Mouse (Mus musculus) heart, embryonic 11.5 days (tissue): ENCODE data around the gene Scarf1. TPM values are rescaled to one million over a fixed set of nuclear protein-coding genes. Genes with fewer than 3 reads are reported as not detected.

Experiments
- ATAC-seq: fragments of 200-750 bp; cut with Nextera tagmentation; replicated peaks from 2 replicates; pipeline ENCODE4 v1.8.0; 2017; ENCODE audit warnings: moderate library complexity; ENCODE audit not compliant: insufficient number of reproducible peaks, low FRiP score, low TSS enrichment
- H3K27ac ChIP-seq: fragments of 300-500 bp; sonication (generic); 2 replicates; pipeline ENCODE4 v1.5.1; 2014; ENCODE audit warnings: mild to moderate bottlenecking, low read depth, low read length
- H3K27me3 ChIP-seq: fragments of 300-500 bp; sonication (generic); 2 replicates; pipeline ENCODE4 v1.6.1; 2014; ENCODE audit warnings: mild to moderate bottlenecking, low read length, mixed read lengths; ENCODE audit not compliant: control insufficient read depth, insufficient read depth
- H3K36me3 ChIP-seq: fragments of 300-500 bp; sonication (generic); 2 replicates; pipeline ENCODE4 v1.6.1; 2014; ENCODE audit warnings: mild to moderate bottlenecking, low read length, moderate library complexity, mixed read lengths; ENCODE audit not compliant: control insufficient read depth, insufficient read depth
- H3K4me1 ChIP-seq: fragments of 300-500 bp; sonication (generic); 2 replicates; pipeline ENCODE4 v1.6.1; 2014; ENCODE audit warnings: low read length; ENCODE audit not compliant: control insufficient read depth, insufficient read depth
- H3K4me2 ChIP-seq: fragments of 300-500 bp; sonication (generic); 2 replicates; pipeline ENCODE4 v1.6.1; 2014; ENCODE audit warnings: mild to moderate bottlenecking, moderate library complexity
- H3K4me3 ChIP-seq: fragments of 300-500 bp; sonication (generic); 2 replicates; pipeline ENCODE4 v1.5.1; 2014; ENCODE audit warnings: low read depth, low read length
- H3K9ac ChIP-seq: fragments of 300-500 bp; sonication (generic); 2 replicates; pipeline ENCODE4 v1.6.1; 2014; ENCODE audit warnings: mild to moderate bottlenecking, low read depth, low read length, moderate library complexity
- H3K9me3 ChIP-seq: fragments of 300-500 bp; sonication (generic); replicated peaks from 2 replicates; pipeline ENCODE4 v1.6.1; 2016; ENCODE audit warnings: low read length; ENCODE audit not compliant: control insufficient read depth
- WGBS: fragments of 180-500 bp; shearing (Covaris S2); extraction: QIAGEN DNeasy Blood & Tissue Kit; methylation state at CpG from one replicate; pipeline ENCODE4 v1.1.7; 2014; ENCODE audit not compliant: insufficient replicate concordance; 5-methylcytosine and 5-hydroxymethylcytosine counted together
- polyA plus RNA-seq: library from polyadenylated mRNA; unstranded; fragments of >200 nt; fragmentation: Nextera tagmentation; extraction: Ambion mirVana; gene quantifications from 2 replicates; pipeline ENCODE4 v1.2.1, GENCODE M21; 2014

The Scarf1 gene
- 7.6 and 8.7 TPM in 2 replicates for polyA plus RNA-seq

GRCm38 (mm10) chr11:75513336-75513735 is at the start of gene Scarf1:
Gene Scarf1, plus strand, starts transcription at chr11:75513540.
- Histone ChIP-seq H3K4me1 (peaks cover 16% of the 10 kb centered on the region), H3K27ac (peak within 1 kb of the TSS; percentile 43; the same call in 1 of the 2 replicates), H3K36me3 (peaks cover 11% of the 10 kb centered on the region), H3K9me3 (no peaks in the 10 kb centered on the region), H3K4me2 (peak within 1 kb of the TSS; percentile 54), H3K9ac (peak within 1 kb of the TSS; percentile 54), H3K27me3 (peaks cover 3% of the 10 kb centered on the region; the same call in 1 of the 2 replicates), H3K4me3 (peak within 1 kb of the TSS; percentile 33)
- ATAC-seq: no peak
- 41% methylated on average over 8 of the region's 8 CpGs for WGBS

DNA sequence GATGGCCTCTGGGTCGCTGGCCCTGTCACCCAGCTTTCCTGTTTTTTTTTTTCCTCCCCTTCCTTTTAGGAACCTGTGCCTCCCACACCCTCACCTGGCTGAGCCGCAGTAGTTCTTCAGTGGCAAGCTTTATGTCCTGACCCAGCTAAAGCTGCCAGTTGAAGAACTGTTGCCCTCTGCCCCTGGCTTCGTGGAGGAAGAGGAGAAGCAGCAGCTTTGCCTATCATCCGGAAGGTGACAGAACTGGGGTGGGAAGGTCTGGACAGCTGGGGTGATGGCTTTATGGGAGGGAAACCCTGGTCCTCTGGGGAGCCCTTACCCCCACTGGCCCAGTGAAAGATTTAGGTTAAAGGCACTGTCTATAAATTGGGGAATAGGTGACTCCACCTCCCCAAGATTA is 49.7 kb upstream of the Scarf1 start:
- peak overlapping the region; percentile 2; the same call in 1 of the 2 replicates for H3K9ac ChIP-seq
- ATAC-seq: no peak
- no peaks in the 10 kb centered on the region for H3K9me3 ChIP-seq
- peak overlapping the region; percentile 81 for H3K4me2 ChIP-seq
- peak overlapping the region; percentile 92 for H3K4me3 ChIP-seq
- WGBS: 61% methylated on average over 4 of the region's 4 CpGs
- peaks cover 26% of the 10 kb centered on the region for H3K4me1 ChIP-seq
- H3K36me3 ChIP-seq: peaks cover 8% of the 10 kb centered on the region
- peak overlapping the region; percentile 94 for H3K27ac ChIP-seq
- H3K27me3 ChIP-seq: no peaks in the 10 kb centered on the region

GRCm38 (mm10) chr11:75464417-75464816 is 48.9 kb upstream of the Scarf1 start:
- 87% methylated on average over 6 of the region's 6 CpGs for WGBS
- no peak overlapping the region for H3K4me2 ChIP-seq
- H3K9me3 ChIP-seq: no peaks in the 10 kb centered on the region
- no peak overlapping the region for H3K27ac ChIP-seq
- ATAC-seq: no peak
- peaks cover 8% of the 10 kb centered on the region for H3K36me3 ChIP-seq
- H3K27me3 ChIP-seq: no peaks in the 10 kb centered on the region
- no peak overlapping the region for H3K4me3 ChIP-seq
- no peak overlapping the region for H3K9ac ChIP-seq
- H3K4me1 ChIP-seq: peaks cover 22% of the 10 kb centered on the region

DNA sequence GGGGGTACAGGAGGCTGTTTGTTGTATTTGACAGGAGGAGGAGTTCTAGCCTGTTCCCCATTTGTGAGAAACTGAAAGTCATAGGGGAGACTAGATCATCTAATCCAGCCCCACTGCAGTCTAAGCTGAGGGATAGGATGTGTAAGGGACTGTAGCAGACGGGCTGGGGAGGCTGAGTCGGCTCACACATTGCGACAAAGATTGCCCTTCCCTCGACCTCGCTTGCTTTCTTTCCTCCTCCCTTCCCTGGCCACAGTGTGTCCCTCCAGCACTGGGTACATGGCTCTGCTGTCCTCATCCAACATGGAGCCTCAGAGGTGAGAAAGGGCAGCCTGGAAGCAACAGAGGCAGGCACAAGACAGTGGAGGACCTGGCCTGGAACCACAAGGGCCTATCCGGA is 48.3 kb upstream of the Scarf1 start:
- 90% methylated on average over 6 of the region's 6 CpGs for WGBS
- H3K27ac ChIP-seq: no peak overlapping the region

DNA sequence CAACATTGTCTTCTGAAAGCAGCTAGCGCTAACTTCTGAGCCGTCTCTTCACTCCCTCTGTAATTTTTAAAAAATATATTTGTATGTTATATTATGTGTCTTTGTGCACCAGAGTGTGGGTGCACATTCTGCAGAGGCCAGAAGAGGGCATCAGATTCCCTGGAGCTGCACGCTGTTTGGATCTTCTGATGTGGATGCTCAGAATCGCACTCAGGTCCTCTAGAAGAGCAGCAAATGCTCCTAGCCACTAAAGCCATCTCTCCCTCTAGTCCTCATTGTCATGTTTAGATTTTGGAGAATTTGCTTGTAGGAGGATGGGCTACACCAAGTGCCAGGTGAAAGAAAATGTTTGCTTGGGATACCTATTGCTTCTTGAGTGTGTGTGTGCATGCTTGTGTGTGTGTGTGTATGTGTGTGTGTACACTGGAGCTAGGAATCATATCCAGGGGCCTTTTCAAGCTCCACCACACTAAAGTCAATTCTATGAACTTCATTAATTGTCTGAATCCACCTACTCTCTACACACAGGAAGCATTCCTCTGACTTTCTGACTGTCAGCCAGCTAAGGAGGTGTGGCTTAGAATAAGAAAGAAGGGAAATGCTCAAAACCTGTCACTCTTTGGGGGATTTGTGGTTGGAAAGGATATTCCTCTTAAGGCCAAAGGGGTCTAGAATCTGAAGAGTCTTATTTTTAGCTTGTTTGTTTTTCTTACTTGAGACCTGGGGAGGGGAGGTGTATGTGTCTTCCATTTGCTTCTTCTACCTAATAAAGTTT is 46.4 kb upstream of the Scarf1 start:
- Histone ChIP-seq H3K9ac (no peak overlapping the region), H3K27ac (peak overlapping the region; percentile 29; the same call in 1 of the 2 replicates), H3K4me3 (peak overlapping the region; percentile 52; the same call in 1 of the 2 replicates), H3K4me2 (peak overlapping the region; percentile 92; the same call in 1 of the 2 replicates), H3K27me3 (no peaks in the 10 kb centered on the region), H3K9me3 (no peaks in the 10 kb centered on the region), H3K36me3 (peaks cover 8% of the 10 kb centered on the region), H3K4me1 (peaks cover 15% of the 10 kb centered on the region)
- WGBS: 95% methylated on average over 4 of the region's 4 CpGs
- ATAC-seq: no peak

More for the DNA sequence above, 48.3 kb upstream of the Scarf1 start:
- Histone ChIP-seq H3K4me2 (no peak overlapping the region), H3K4me3 (no peak overlapping the region), H3K4me1 (peaks cover 16% of the 10 kb centered on the region), H3K27me3 (no peaks in the 10 kb centered on the region), H3K9me3 (no peaks in the 10 kb centered on the region), H3K9ac (no peak overlapping the region), H3K36me3 (peaks cover 8% of the 10 kb centered on the region)
- no peak for ATAC-seq

- Histone ChIP-seq H3K9ac (peak overlapping the region; percentile 79), H3K9me3 (no peaks in the 10 kb centered on the region), H3K27me3 (no peaks in the 10 kb centered on the region), H3K4me3 (peak overlapping the region; percentile 52), H3K4me2 (peak overlapping the region; percentile 92), H3K27ac (peak overlapping the region; percentile 29; the same call in 1 of the 2 replicates), H3K4me1 (peaks cover 15% of the 10 kb centered on the region), H3K36me3 (peaks cover 8% of the 10 kb centered on the region)
- peak; percentile 75 for ATAC-seq
- 12% methylated on average over 19 of the region's 19 CpGs for WGBS
Observed at GRCm38 (mm10) chr11:75467512-75468215, 45.7 kb upstream of the Scarf1 start.

GRCm38 (mm10) chr11:75468410-75468809 is 44.9 kb upstream of the Scarf1 start:
- peaks cover 13% of the 10 kb centered on the region for H3K4me1 ChIP-seq
- peak overlapping the region; percentile 92 for H3K4me2 ChIP-seq
- no peaks in the 10 kb centered on the region for H3K9me3 ChIP-seq
- 51% methylated on average over 7 of the region's 7 CpGs for WGBS
- peak overlapping the region; percentile 52 for H3K4me3 ChIP-seq
- H3K9ac ChIP-seq: peak overlapping the region; percentile 79
- no peak for ATAC-seq
- H3K27me3 ChIP-seq: no peaks in the 10 kb centered on the region
- H3K36me3 ChIP-seq: peaks cover 8% of the 10 kb centered on the region
- 0 out of 2 replicates have a peak overlapping the region, but pooled peaks have one; percentile 15 for H3K27ac ChIP-seq

GRCm38 (mm10) chr11:75469261-75469660 is 44.1 kb upstream of the Scarf1 start:
- Histone ChIP-seq H3K36me3 (peaks cover 8% of the 10 kb centered on the region), H3K27ac (no peak overlapping the region), H3K4me1 (peaks cover 9% of the 10 kb centered on the region), H3K9me3 (no peaks in the 10 kb centered on the region), H3K4me3 (no peak overlapping the region), H3K4me2 (no peak overlapping the region), H3K9ac (no peak overlapping the region), H3K27me3 (no peaks in the 10 kb centered on the region)
- no peak for ATAC-seq
- WGBS: 91% methylated on average over 4 of the region's 4 CpGs
